Mouse (Mus musculus) kidney, postnatal 0 days (tissue): ENCODE results near the gene 4931422A03Rik. TPM values are rescaled to one million over a fixed set of nuclear protein-coding genes. Genes with fewer than 3 reads are reported as not detected.
A peak's percentile ranks its signal among the peaks of the same experiment; 100 is the strongest.

Experiments
- ATAC-seq: fragments of 200-750 bp; cut with Nextera tagmentation; replicated peaks from 2 replicates; pipeline ENCODE4 v1.8.0; 2017; ENCODE audit warnings: low read depth, moderate number of reproducible peaks, moderate TSS enrichment, moderate library complexity; ENCODE audit not compliant: low FRiP score
- DNase-seq: peaks from one replicate; pipeline ENCODE4 v3.0.0-alpha.2; 2016; ENCODE audit warnings: low spot score
- H3K27ac ChIP-seq: fragments of 300-500 bp; sonication (generic); 2 replicates; pipeline ENCODE4 v1.5.1; 2014; ENCODE audit warnings: mild to moderate bottlenecking
- H3K27me3 ChIP-seq: fragments of 300-500 bp; sonication (generic); 2 replicates; pipeline ENCODE4 v1.6.1; 2014; ENCODE audit warnings: low read length, mixed read lengths; ENCODE audit not compliant: insufficient read depth
- H3K36me3 ChIP-seq: fragments of 300-500 bp; sonication (generic); 2 replicates; pipeline ENCODE4 v1.6.1; 2014; ENCODE audit warnings: low read length, mixed read lengths; ENCODE audit not compliant: insufficient read depth
- H3K4me1 ChIP-seq: fragments of 300-500 bp; sonication (generic); replicated peaks from 2 replicates; pipeline ENCODE4 v1.6.1; 2014; ENCODE audit warnings: antibody characterized with exemption, low read length, mixed read lengths; ENCODE audit not compliant: insufficient read depth
- H3K4me2 ChIP-seq: fragments of 300-500 bp; sonication (generic); 2 replicates; pipeline ENCODE4 v1.6.1; 2014; ENCODE audit warnings: mild to moderate bottlenecking, low read length, moderate library complexity, mixed read lengths
- H3K4me3 ChIP-seq: fragments of 300-500 bp; sonication (generic); replicated peaks from 2 replicates; pipeline ENCODE4 v1.5.1; 2014; ENCODE audit warnings: low read depth, low read length
- H3K9ac ChIP-seq: fragments of 300-500 bp; sonication (generic); 2 replicates; pipeline ENCODE4 v1.6.1; 2014; ENCODE audit warnings: low read depth, low read length
- H3K9me3 ChIP-seq: fragments of 300-500 bp; sonication (generic); replicated peaks from 2 replicates; pipeline ENCODE4 v1.6.1; 2016; ENCODE audit warnings: low read length, inconsistent platforms, mixed read lengths
- CTCF ChIP-seq: IDR thresholded peaks from 2 replicates; pipeline ENCODE4 v1.5.1; 2016; ENCODE audit warnings: antibody characterized with exemption, low read depth, mild to moderate bottlenecking, moderate library complexity
- WGBS: fragments of 180-500 bp; shearing (Covaris S2); extraction: QIAGEN DNeasy Blood & Tissue Kit; methylation state at CpG from one replicate; pipeline ENCODE4 v1.1.7; 2014; 5-methylcytosine and 5-hydroxymethylcytosine counted together
- polyA plus RNA-seq: library from polyadenylated mRNA; unstranded; fragments of >200 nt; fragmentation: Nextera tagmentation; extraction: Ambion mirVana; gene quantifications from 2 replicates; pipeline ENCODE4 v1.2.1, GENCODE M21; 2015

4931422A03Rik gene
- polyA plus RNA-seq, 1 experiment from 2014 or later = 1.3 TPM

DNA sequence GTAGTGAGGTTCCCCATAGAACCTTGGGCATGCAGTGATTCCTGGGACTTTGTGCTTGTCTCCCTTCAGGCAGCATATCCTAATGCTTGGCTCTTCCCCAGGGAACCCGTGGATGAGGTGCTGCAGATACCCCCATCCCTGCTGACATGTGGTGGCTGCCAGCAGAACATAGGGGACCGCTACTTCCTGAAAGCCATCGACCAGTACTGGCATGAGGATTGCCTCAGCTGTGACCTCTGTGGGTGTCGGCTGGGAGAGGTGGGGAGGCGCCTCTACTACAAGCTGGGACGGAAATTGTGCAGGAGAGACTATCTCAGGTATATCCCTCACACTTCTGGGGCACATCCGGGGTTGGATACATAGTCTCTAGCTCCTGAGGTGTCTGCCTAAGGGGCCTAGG lies 52.3 kb downstream of the 4931422A03Rik start:
- TF ChIP-seq CTCF = no peak

GRCm38 (mm10) chr2:103971838-103972237 lies 56.3 kb downstream of the 4931422A03Rik start:
- H3K4me1 ChIP-seq = peaks cover 4% of the 10 kb centered on the region; the same call in 1 of the 2 replicates
- peak overlapping the region; percentile 67 for H3K4me2 ChIP-seq
- DNase-seq = peak; percentile 12
- no peak for TF ChIP-seq CTCF
- H3K9ac ChIP-seq = no peak overlapping the region
- WGBS = 11% methylated on average over 3 of the region's 3 CpGs
- ATAC-seq = no peak
- no peak overlapping the region for H3K27ac ChIP-seq
- H3K36me3 ChIP-seq = no peaks in the 10 kb centered on the region
- H3K4me3 ChIP-seq = peak overlapping the region; percentile 67
- H3K27me3 ChIP-seq = no peaks in the 10 kb centered on the region; the same call in 1 of the 2 replicates
- no peaks in the 10 kb centered on the region for H3K9me3 ChIP-seq

More for the DNA sequence above, 52.3 kb downstream of the 4931422A03Rik start:
- DNase-seq = no peak
- H3K9me3 ChIP-seq = no peaks in the 10 kb centered on the region
- H3K36me3 ChIP-seq = no peaks in the 10 kb centered on the region
- ATAC-seq = no peak
- H3K4me2 ChIP-seq = no peak overlapping the region
- no peak overlapping the region for H3K9ac ChIP-seq
- no peak overlapping the region for H3K27ac ChIP-seq
- H3K4me1 ChIP-seq = no peaks in the 10 kb centered on the region
- no peak overlapping the region for H3K4me3 ChIP-seq
- 69% methylated on average over 7 of the region's 7 CpGs for WGBS
- no peaks in the 10 kb centered on the region; the same call in 1 of the 2 replicates for H3K27me3 ChIP-seq

DNA sequence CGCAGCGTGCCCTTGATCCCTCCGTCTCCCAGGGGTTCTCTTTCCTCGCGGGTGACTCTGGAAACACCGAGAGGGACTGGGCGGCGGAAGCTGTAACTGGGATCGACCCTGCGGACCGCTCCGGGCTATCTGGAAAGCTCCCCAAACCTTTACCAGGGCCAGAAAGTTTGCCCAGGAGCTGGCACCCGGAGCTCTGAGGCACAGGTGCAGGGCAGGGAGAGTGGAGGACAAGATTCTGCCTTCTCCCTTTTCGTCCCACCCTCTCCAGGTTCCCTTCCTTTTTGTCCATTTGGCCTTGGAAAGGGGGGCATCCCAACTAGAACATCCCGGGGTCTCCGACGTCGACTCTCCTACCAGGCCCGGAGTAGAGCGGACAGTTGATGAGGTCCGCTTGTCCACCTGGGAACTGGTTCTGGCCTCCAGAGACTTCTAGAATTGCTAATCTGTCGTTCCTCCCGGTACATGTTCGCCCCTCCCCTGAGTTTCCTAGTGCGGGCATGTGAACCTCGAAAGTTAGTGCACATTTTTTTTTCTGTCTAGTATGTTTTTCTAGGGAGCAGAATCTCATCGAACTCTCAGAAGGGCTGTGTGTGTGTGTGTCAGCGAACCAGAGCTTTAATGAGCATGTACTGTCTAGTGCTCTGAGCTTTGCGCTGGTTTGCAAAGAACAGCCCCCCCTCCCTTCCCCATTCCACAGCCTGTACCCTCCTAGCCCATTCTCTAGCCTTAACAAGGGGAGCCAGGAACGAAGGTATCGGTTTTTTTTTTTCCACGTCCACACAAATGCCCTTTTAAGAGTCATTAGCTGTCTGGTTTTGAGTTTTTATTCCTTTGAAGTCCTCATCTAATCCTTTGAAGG lies 57.1 kb downstream of the 4931422A03Rik start:
- Histone ChIP-seq H3K4me3 (peak overlapping the region; percentile 67), H3K27ac (peak overlapping the region; percentile 11; the same call in 1 of the 2 replicates), H3K4me2 (peak overlapping the region; percentile 67), H3K36me3 (no peaks in the 10 kb centered on the region), H3K9me3 (no peaks in the 10 kb centered on the region), H3K27me3 (no peaks in the 10 kb centered on the region; the same call in 1 of the 2 replicates), H3K9ac (peak overlapping the region; percentile 68), H3K4me1 (peaks cover 4% of the 10 kb centered on the region; the same call in 1 of the 2 replicates)
- WGBS = under 1% methylated on average over 32 of the region's 32 CpGs
- TF ChIP-seq CTCF = no peak
- ATAC-seq = no peak
- DNase-seq = no peak

DNA sequence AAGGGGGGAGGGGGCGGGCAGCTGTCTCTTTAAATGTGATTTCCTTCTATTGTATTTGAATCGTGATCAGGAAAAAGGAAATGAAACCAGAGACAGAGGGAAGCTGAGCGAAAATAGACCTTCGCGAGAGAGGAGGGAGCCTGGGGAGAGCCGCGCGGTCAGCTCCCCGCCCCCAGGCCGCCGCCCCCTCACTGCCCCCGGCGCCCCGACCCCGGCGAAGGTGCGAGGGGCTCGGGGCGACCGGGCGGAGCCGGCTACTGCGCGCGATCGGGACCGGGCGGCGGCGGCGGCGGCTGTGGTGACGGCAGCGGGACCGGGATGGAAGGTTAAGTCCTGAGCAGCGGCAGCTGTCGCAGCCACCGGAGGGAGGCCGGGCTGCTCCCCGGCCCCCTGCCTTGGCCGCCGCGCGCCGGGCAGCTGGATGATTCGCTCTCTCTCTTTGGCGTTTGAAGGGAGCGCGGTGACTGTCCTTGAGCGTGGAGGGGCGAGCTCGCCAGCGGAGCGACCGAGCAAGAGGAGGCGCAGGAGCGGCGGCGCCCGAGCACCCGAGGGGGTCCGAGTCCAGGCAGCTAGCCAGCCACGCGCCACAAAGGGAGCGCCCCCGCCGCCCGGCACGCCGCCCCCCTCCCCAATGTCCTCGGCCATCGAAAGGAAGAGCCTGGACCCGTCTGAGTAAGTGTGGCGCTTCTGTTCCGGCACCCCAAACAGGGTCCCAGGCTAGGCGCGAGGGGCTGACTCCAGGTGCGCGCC lies 57.9 kb downstream of the 4931422A03Rik start:
- WGBS = under 1% methylated on average over 74 of the region's 79 CpGs
- ATAC-seq = peak; percentile 30; the same call in 1 of the 2 replicates

DNA sequence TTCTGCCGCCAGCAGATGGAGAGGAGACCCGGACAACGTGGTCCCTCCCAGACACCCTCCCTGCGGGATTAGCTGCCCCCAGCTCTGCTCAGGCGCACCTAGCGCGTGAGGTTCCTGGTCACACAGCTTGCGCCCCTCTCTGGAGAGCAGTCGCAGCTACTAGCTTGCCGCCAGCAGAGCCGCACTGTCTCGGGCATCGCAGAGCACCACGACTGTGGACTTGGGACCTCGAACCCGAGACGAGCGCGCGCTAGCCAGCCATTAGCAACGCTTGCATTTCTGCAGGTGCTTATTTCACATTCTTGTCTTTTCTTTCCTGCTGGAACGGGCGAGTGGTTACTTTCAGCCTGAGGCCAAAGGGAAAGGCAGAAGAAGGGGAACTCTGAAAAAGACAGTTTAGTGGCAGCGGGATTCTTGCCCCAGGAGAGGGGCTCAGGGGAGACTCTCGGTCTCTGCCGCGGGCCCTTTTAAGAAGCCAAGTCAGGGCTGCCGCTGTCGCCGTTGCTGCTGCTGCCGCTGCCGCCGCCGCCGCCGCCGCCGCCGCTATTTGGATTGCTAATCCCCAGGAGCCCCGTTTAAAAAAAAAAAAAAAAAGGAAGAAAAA lies 58.6 kb downstream of the 4931422A03Rik start:
- H3K36me3 ChIP-seq = no peaks in the 10 kb centered on the region
- peak overlapping the region; percentile 67 for H3K4me2 ChIP-seq
- peak overlapping the region; percentile 67 for H3K4me3 ChIP-seq
- no peaks in the 10 kb centered on the region for H3K9me3 ChIP-seq
- H3K4me1 ChIP-seq = peaks cover 4% of the 10 kb centered on the region; the same call in 1 of the 2 replicates
- H3K9ac ChIP-seq = peak overlapping the region; percentile 68
- peak; percentile 73 for DNase-seq
- ATAC-seq = peak; percentile 87
- H3K27ac ChIP-seq = peak overlapping the region; percentile 71
- H3K27me3 ChIP-seq = no peaks in the 10 kb centered on the region; the same call in 1 of the 2 replicates
- under 1% methylated on average over 39 of the region's 40 CpGs for whole genome bisulfite sequencing
- peak; percentile 50; the same call in 1 of the 2 replicates for TF ChIP-seq CTCF

More for the DNA sequence above, 57.9 kb downstream of the 4931422A03Rik start:
- Histone ChIP-seq H3K4me1 (peaks cover 4% of the 10 kb centered on the region; the same call in 1 of the 2 replicates), H3K9ac (peak overlapping the region; percentile 68), H3K4me2 (peak overlapping the region; percentile 67), H3K4me3 (peak overlapping the region; percentile 67), H3K9me3 (no peaks in the 10 kb centered on the region), H3K27ac (peak overlapping the region; percentile 11), H3K36me3 (no peaks in the 10 kb centered on the region), H3K27me3 (no peaks in the 10 kb centered on the region; the same call in 1 of the 2 replicates)
- TF ChIP-seq CTCF = no peak
- DNase-seq = peak; percentile 68
